Mouse (Mus musculus): Measurements from ENCODE around the gene Kcnj10.

DNA sequence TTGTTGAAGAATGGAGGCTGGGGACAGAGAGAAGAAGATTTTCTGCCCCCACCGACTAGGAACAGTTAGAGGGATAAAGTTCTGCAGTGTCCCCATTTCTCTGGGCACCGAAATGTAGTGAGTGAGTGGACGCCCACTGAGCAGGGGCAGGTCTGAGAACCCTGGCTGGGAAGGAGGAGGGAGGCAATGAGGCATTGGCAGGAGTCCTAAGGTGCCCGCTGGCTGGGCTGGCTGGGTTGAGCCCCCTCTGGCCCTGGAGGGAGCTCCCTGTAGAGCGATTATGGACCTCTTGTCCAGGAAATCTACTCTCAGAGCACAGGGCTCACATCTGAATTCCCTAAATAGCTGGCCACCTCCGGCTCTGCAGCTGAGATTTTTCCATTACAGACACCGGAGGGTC is 41.5 kb upstream of the Kcnj10 start:
- TF ChIP-seq CTCF (IDR thresholded peaks at IDR 0.05; ENCODE audit: borderline replicate concordance, insufficient read depth, low read length) (no peak), POLR2A (IDR thresholded peaks at IDR 0.05; ENCODE audit: low read depth, low read length) (no peak)

Data from embryonic fibroblast, embryonic 13.5 days (primary cell).